Mouse (Mus musculus): Measurements from ENCODE around the gene Bsn.

The Bsn gene

DNA sequence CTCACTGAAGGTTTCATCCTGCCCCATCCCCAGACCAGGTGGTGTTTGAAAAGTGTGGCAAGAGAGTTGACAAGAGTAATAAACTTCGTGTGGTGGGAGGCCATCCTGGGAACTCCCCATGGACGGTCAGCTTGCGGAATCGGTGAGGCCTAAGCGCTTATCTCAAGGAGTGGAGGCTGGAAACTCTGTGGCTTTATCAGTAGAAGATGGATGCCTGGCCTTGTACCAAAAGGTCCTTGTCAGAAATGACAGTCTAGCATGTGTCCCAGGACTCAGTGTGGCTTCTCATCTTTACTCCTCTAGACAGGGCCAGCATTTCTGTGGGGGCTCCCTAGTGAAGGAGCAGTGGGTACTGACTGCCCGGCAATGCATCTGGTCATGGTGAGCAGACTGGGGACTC is 106.6 kb downstream of the Bsn start:
- no peak for DNase-seq

DNA sequence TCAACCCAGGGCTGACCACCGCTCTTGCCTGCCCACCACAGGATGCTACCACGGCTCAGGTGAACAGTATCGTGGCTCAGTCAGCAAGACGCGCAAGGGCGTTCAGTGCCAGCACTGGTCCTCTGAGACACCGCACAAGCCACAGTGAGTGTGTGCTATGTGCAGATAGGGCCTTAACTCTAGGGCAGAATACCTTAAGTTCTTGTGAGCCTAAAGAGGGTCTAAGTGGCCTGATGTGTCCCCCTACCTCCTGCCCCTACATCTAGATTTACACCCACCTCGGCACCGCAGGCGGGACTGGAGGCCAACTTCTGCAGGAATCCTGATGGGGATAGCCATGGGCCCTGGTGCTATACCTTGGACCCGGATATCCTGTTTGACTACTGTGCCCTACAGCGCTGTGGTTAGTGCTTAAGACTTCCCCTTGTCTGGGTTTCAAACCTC is 107.2 kb downstream of the Bsn start, which contains the start of gene Rnf123:
Rnf123 (minus strand) TSS at position 359 of the 444 bp plus-strand sequence.
- no peak for DNase-seq

DNA sequence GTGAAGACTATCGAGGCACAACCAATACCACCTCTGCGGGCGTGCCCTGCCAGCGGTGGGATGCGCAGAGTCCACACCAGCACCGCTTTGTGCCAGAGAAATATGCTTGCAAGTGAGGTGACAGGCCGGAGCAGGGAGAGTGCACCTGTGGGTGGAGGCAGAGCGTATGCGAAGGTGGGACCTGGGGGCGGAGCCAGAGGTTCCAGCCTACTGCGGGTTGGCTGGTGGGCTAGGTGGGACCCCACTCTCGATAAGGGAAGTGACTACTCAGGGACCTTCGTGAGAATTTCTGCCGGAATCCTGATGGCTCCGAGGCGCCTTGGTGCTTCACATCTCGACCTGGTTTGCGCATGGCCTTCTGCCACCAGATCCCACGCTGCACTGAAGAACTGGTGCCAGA is 107.6 kb downstream of the Bsn start:
- DNase-seq, result no peak

DNA sequence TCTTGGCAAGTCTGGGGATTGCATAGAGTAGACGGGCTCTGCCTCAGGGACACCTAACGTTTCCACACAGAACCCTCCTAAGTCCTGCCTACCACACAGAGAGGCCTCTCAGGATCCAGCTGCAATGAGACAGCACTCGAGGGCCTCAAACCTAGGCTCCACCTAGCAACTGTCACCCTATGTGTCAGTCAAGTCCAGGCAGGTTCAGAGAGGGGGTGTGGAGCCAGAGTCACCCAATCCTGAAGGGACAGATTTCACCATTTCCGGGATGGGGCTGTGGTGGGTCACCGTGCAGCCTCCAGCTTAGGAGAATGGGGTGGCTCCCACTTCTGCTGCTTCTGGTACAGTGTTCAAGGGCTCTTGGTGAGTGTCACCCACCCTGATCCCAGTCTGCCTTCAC is 110.0 kb downstream of the Bsn start, which contains the start of gene Mst1:
Mst1 (plus strand) TSS at position 269 of the 400 bp plus-strand sequence.
- no peak for DNase-seq

DNA sequence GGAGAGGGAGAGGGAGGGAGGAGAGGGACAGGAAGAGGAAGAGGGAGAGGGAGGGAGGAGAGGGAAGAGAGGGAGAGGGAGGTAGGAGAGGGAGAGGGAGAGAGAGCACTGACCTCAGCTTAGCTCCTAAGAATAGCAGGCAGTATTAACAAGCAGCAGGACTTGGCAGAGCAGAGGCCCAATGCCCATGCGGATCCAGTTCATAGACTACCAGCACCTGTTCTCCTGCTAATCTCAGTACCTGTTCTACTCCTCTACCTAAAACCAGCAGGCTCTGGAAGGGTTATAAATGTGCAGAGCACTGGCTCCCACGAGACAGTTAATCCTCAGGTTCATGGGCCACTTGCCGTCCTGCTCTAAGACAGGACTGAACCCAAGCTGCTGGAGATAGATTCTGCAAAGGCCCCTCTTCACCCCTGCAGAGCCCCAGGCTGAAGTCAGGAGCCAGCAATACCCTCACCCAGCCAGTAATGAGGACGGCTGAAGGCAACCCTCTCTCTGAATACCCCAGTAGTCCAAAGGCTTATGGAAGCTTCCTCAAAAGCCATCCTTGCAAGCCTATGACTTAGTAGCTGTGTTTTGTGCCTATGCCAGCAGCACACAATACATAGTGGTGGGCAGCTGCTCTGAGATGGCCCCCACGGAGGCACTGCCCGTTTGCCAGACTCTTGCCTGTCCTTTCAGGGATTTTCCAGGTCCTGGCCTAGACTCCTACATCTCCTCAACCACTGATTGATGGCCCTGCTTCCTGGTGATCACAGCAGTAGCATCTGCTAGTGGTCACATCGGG is 116.8 kb downstream of the Bsn start:
- DNase-seq, result no peak

DNA sequence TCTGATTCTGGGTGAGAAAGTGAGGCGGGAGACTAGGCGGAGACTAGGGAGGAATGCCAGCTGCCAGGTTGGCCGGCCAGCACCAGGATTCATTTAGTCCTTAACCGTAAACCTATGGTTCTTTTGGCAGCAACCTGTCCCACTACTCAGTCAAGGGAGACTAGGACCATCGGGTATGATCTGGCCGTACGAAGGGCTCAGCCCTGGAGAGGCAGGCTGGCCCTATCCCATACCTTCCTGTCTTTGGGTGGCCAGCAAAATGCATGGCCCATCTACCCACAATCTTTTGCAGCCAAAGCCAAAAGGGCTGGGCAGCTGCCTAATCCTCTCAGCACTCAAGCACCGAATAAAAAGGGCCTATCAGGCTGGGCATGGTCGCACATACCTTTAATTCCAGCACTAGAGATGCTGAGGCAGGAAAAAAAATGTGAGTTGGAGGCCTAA is 117.7 kb downstream of the Bsn start:
- no peak for DNase-seq

DNA sequence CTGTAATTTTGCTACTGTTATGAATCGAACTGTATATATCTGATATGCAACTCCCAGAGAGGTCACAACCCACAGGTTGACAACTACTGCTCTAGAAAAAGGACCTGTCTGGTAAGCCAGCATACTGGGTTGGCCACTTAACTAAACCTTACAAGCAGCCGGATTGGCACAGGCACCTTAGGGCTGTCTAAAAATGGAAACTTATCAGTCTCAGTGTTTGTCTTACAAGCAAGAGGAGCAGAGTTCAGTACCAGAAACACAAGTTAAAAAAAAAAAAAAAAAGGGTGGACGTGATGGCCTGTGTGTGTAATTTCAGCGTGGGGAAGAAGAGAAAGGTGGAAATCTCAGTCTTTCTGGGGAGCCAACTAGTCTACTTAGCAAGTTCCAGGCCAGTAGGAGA is 118.4 kb downstream of the Bsn start:
- no peak for DNase-seq

DNA sequence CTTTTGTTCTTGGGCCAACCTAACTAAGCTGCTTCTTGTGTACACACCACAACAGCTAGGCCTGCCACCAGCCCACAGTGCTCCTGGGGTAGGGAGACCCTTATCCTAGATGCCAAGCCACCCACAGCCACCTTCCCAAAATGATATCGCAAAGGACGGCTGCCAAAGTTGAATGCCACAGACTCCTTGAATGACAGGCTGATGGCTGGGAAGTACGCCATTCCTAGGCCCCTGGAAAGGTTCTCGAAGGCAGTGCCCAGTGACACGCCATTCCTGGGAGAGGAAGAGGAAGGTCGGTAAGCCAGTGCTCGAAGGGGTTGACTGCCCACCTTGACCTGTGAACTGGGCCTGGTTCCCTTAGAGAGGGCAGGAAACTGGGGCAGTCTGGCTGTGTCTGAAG is 120.7 kb downstream of the Bsn start:
- DNase-seq, result no peak

DNA sequence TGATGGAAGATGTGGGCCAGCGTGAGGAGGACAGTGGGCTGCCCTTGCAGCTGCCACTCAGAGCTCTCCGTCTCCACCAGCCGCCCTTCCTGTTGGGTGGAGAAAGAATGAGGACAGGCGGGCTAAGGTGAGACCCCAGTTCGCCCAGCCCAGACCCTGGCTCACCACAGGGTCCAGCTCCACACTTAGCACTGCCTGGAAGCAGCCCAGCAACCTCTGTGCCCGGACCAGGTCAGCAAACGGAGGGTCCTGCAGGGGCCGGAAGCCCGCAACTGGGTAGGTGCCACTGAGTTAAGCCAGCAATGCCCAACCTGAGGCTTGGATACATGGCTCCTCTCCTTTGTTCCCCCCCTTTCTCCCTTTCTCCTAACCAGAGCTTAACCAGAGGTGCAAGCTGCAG is 121.2 kb downstream of the Bsn start:
- no peak for DNase-seq

DNA sequence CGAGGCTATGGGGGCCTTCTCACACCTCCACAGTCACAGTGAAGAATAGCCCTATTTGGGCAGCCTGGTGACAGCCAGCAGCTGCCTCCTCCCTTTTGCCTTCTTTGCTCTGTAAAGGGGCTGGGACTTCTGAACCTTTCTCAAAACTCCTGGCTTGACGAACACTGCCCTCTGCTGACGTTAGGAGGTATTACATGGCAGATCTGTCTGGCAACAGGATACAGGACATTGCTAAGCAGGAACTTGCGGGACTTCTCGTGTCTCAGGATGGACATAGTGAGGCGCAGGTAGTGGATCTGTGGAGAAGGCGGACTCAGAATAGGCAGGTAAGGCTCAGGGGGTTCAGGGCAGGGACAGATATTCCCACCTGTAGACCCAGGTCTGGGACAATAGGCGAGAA is 122.3 kb downstream of the Bsn start:
- peak; percentile 68 to 87 for DNase-seq

DNA sequence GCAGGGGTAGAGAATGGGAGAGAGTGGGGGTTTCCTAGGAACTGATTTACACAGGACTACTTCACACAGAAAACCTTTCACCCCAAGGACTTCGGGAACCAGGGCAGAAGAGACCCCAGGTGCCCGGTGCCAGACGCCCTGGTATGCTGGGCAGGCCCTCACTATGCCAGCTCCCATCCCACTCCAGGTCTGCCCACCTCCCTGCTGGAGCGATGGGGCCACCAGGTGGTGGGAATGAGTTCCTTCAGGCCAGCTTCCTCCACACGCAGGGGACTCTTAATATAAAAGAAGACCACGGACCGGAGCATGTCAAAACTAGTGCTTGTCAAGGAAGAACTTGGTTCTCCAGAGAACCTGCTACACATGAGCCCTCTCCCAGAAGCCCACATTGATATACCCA is 123.0 kb downstream of the Bsn start:
- DNase-seq, result no peak

DNA sequence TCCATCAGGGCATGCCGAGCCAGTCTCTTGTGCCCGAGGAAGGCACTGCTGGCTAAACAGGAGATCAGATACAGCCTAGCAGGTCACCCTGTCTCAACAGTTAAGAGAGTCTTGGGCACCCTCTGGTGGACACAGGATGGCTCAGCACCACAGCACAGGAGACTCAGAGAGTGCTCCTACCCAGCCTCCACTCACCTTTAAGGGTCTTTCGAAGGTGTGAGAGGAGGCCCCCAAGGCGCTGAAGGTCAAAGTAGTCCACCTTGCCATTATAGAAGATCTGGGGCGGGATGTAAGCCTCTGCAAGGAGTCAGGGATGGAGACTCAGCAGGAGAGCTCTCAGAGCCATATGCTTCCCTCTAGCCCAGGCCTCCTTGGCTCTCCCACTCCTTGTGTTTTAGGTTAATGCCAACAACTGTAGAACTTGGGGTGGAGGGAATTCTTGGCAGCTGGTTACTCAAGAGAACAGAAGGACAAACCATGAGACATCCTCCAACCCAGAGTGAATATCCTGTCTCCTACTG is 124.6 kb downstream of the Bsn start:
- DNase-seq, result peak in 1 of 2 experiments; percentile 69

DNA sequence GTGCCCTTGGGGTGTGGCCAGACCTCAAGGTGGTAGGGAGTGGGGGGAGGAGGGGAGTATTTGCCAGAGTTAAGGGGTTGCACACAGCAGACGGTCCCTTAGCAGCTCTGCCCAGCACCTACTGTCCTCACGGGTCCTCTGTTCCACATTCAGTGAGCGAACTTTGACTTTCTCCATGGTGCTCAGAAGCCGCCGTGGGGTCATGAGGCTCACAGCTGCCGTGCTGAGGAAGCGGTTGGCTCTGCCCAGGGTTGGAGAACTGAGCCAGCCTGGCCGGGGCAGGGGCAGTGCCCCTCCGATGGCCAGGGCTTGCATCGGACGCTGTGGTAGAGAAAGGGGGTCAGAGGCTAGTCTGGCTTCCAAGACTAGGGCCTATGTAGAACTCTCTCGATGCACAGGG is 126.8 kb downstream of the Bsn start:
- DNase-seq, result no peak

DNA sequence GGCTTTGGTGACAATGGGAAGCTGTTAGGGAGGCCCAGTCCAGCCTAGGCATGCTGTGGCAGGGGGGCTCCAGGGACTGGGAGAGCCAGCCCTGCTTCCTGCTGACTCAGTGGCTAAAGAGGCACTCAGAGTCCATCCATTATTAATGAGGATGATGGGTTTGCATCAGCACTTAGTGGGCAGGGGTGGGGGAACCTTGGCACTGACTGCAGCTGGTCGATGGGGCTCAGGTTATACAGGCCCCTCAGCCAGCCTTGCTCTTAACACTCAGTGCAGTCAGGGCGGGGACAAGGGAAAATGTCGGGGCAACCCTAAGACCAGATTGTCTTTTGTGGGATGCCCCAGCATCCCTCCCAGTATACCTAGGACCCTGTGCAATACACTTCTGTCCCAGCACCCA is 128.0 kb downstream of the Bsn start:
- no peak for DNase-seq

DNA sequence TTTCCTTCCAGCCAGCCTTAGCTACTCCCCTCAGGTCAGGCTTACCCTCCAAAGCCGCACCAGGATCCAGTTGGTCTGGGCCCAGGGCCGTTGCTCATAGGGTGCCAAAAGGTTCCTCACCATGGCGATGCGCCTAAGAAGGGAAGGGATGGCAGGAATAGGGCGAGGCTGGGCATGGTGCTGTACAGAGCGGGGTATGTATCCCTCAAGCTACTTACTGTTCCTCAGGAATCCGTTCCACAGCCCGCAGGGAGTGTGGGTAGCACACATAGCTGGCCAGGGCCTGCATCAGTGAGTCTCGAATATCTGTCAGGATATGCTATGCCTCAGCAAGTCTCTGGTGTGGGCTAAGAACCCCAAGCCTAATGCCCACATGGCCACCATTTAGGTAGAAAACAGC is 131.9 kb downstream of the Bsn start:
- peak in 1 of 2 experiments; percentile 18 for DNase-seq

DNA sequence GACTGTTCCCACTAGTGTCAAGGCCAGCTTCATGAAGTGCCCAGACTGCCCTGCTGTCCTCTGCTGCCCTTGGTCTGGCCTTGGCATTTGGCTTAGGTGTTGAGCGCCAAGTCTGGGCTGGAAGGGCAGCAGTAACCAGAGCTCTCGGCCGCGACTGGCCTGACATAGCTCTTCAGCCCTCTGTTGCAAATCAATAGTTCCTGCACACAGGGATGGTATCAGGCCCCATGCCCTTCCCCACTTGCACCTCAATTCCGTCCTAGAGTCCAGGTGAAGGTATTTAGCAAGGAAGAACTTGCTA is 133.0 kb downstream of the Bsn start:
- peak in 1 of 2 experiments; percentile 16 for DNase-seq

DNA sequence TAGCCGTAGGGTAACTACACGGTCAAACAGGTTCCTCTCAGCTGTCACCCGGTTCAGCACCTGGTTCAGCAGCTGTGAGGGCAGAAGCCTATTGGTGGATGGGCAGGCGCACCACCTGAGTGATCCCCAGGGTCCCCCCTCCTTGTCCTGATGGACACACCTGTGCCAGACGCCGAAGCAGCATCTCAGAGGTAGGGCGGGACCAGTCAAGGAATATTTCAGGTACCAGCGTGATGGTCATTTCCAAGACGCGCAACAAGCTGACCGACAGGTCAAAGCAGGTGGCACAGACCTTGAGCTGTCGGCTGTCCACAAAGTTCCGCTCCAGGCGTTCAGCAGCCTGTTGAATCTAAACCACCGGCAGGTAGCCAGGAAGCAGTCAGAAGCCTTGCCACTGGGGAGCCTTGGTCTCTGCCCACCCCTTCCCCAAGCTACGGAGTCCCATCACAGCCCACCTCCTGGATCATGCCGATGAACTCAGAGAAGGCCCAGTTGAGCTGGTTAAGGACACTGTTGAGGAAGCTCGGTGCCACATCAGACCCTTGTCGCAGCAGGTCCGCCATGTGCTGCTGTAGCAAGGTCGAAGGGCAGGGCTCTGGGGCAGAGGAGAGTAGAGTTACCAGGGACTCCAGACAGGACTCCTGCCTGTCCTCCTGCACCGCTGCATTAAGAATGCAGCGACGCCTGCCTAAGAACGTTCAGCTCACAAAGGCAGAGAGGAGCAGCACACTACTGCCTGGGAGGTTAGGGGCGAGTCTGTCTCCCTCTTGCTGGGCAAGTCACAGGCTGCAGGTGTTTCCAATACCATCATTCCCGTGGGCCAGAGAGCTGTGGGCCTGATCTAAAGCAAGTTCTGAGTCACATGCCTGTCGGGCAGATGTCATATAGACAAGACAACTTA is 133.6 kb downstream of the Bsn start:
- peak in 1 of 2 experiments; percentile 20 for DNase-seq

DNA sequence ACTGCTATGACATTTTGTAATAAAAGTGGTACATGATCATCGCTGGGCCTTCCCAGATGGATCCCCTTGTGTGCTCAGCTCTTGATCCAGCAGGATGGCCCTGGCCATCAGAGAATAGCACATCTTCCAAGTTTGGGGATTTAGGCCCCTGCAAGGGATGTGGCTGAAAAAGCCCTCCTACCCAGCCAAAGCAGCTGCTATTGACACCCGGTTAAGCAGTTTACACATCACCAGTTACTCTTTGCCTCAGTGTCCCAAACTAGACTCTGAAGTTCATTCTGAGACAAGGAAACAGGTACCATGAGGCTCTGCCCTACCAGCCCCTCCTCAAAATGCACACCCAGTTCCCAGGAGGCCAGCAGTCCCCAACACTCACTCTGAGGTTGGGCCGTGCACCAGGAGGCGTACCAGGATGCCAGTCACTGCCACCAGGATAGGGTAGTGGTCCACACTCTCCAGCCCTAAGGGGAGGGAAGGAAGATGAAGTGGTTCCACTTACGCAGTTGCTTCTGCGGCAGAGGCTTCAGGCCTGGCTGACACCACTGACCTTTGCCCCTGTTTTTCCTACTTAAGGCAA is 134.4 kb downstream of the Bsn start:
- DNase-seq, result peak in 1 of 2 experiments; percentile 14

DNA sequence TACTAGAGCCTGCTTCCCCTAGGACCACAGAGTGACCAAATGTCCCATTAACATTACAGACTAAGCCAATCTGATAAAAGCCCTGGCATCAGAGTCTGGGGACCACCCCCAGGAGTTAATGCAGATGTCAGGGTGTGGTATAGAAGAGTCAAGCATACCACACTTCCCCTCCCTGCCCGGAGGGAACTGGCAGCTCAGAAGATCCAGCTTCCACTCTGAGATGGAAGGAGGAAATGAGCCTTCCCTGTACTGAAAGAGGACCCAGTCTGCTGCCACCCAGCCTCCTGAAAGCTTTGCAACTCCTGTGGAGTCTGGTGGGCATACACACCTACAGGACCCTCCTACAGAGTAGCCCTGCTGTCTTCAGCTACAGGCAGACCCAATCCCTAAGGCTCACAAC is 135.1 kb downstream of the Bsn start:
- no peak for DNase-seq

DNA sequence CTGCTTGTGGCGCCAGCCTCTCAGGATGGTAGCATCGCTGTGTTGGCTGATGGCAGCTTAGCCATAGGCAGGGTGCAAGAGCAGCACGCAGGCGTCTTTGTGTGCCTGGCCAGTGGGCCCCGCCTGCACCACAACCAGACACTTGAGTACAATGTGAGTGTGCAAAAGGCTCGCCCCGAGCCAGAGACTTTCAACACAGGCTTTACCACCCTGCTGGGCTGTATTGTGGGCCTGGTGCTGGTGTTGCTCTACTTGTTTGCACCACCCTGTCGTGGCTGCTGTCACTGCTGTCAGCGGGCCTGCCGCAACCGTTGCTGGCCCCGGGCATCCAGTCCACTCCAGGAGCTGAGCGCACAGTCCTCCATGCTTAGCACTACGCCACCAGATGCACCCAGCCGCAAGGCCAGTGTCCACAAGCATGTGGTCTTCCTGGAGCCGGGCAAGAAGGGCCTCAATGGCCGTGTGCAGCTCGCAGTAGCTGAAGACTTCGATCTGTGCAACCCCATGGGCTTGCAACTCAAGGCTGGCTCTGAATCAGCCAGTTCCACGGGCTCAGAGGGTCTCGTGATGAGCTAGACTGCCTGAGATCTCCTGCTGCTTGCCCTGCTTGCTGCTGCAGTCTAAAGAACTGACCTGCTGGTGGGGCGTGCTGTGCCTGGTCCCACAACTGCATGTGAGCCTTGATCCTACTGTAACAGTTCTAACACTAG is 135.7 kb downstream of the Bsn start:
- DNase-seq, result no peak

DNA sequence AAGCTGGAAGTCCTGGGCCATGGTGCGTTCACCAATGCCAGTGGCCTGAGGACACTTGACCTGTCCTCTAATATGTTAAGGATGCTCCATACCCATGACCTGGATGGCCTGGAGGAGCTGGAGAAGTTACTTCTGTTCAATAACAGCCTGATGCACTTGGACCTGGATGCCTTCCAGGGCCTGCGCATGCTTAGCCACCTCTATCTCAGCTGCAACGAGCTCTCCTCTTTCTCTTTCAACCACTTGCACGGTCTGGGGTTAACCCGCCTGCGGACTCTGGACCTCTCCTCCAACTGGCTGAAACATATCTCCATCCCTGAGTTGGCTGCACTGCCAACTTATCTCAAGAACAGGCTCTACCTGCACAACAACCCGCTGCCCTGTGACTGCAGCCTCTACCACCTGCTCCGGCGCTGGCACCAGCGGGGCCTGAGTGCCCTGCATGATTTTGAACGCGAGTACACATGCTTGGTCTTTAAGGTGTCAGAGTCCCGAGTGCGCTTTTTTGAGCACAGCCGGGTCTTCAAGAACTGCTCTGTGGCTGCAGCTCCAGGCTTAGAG is 136.4 kb downstream of the Bsn start:
- no peak for DNase-seq

Data from lung, postnatal 4 days (tissue).